Mouse (Mus musculus) myocyte (in vitro differentiated cells): ENCODE measurements around the gene Fto. TPM values are rescaled to one million over a fixed set of nuclear protein-coding genes. Genes with fewer than 3 reads are reported as not detected.

Source experiments
- H3K27me3 ChIP-seq: one replicate; pipeline ENCODE4 v1.6.1; 2011; ENCODE audit not compliant: control insufficient read depth, insufficient read depth, insufficient read length
- H3K36me3 ChIP-seq: one replicate; pipeline ENCODE4 v1.6.1; 2011; ENCODE audit not compliant: control insufficient read depth, insufficient read depth
- H3K4me2 ChIP-seq: one replicate; pipeline ENCODE4 v1.6.1; 2011; ENCODE audit warnings: low read depth, control low read depth
- H3K4me3 ChIP-seq: one replicate; pipeline ENCODE4 v1.5.1; 2011; ENCODE audit warnings: mild to moderate bottlenecking, control low read depth, moderate library complexity
- H3K79me2 ChIP-seq: one replicate; pipeline ENCODE4 v1.6.1; 2011; ENCODE audit not compliant: control insufficient read depth, insufficient read depth
- H3ac ChIP-seq: one replicate; pipeline ENCODE4 v1.6.1; 2011; ENCODE audit not compliant: control insufficient read depth, insufficient read length
- CEBPB ChIP-seq: IDR thresholded peaks from 2 replicates; pipeline ENCODE4 v1.6.1; 2011; ENCODE audit warnings: mild to moderate bottlenecking, moderate library complexity; ENCODE audit not compliant: poor library complexity, insufficient read depth, severe bottlenecking
- E2F4 ChIP-seq: IDR thresholded peaks from one replicate; pipeline ENCODE4 v1.6.1; 2011; ENCODE audit warnings: mild to moderate bottlenecking, control low read depth, moderate library complexity; ENCODE audit not compliant: insufficient read depth
- MAX ChIP-seq: IDR thresholded peaks from one replicate; pipeline ENCODE4 v1.6.1; 2011; ENCODE audit warnings: low read depth, mild to moderate bottlenecking, control low read depth
- MYOD1 ChIP-seq, 3 experiments: IDR thresholded peaks; one replicate each; pipeline ENCODE4 v1.6.1; 2011; ENCODE audit warnings: control low read depth in 2 of 3, low read depth in 2 of 3, mild to moderate bottlenecking in 2 of 3, moderate library complexity in 1 of 3; ENCODE audit not compliant: insufficient read length in 2 of 3, control insufficient read depth in 1 of 3
- MYOG ChIP-seq, 3 experiments: IDR thresholded peaks; one replicate each; pipeline ENCODE4 v1.6.1; 2011; ENCODE audit warnings: control low read depth in 2 of 3, low read depth in 2 of 3, mild to moderate bottlenecking in 2 of 3; ENCODE audit not compliant: insufficient read length in 2 of 3, control insufficient read depth in 1 of 3, insufficient read depth in 1 of 3
- POLR2A ChIP-seq: IDR thresholded peaks from one replicate; pipeline ENCODE4 v1.6.1; 2011; ENCODE audit warnings: low read depth, mild to moderate bottlenecking, control low read depth, moderate library complexity; ENCODE audit not compliant: insufficient read length
- POLR2AphosphoS2 ChIP-seq: IDR thresholded peaks from one replicate; pipeline ENCODE4 v1.6.1; 2011; ENCODE audit warnings: low read depth, control low read depth; ENCODE audit not compliant: insufficient read length
- REST ChIP-seq: IDR thresholded peaks from one replicate; pipeline ENCODE4 v1.6.1; 2011; ENCODE audit warnings: mild to moderate bottlenecking, control low read depth, moderate library complexity; ENCODE audit not compliant: insufficient read depth, insufficient read length
- SRF ChIP-seq: IDR thresholded peaks from one replicate; pipeline ENCODE4 v1.6.1; 2011; ENCODE audit warnings: low read depth; ENCODE audit not compliant: control insufficient read depth, insufficient read length
- TCF12 ChIP-seq: IDR thresholded peaks from one replicate; pipeline ENCODE4 v1.6.1; 2011; ENCODE audit warnings: mild to moderate bottlenecking, control low read depth; ENCODE audit not compliant: poor library complexity, insufficient read depth, severe bottlenecking
- TCF3 ChIP-seq: IDR thresholded peaks from one replicate; pipeline ENCODE4 v1.6.1; 2011; ENCODE audit warnings: low read depth, control low read depth; ENCODE audit not compliant: insufficient read length
- USF1 ChIP-seq: IDR thresholded peaks from one replicate; pipeline ENCODE4 v1.6.1; 2011; ENCODE audit warnings: low read depth, mild to moderate bottlenecking, control low read depth, moderate library complexity
- polyA plus RNA-seq: library from polyadenylated mRNA; unstranded; fragments of >200 nt; fragmentation: generic; extraction: Trizol; gene quantifications from one replicate; pipeline ENCODE4 v1.2.1, GENCODE M21; 2012; ENCODE audit warnings: missing spikeins

Gene Fto
- polyA plus RNA-seq, 1 experiment, result 74.1 TPM

GRCm38 (mm10) chr8:91684596-91685317 lies 371.4 kb downstream of the Fto start:
- Histone ChIP-seq H3K4me2 (no peak overlapping the region), H3K79me2 (no peaks in the 10 kb centered on the region), H3ac (no peak overlapping the region), H3K4me3 (no peak overlapping the region), H3K27me3 (no peaks in the 10 kb centered on the region), H3K36me3 (no peaks in the 10 kb centered on the region)
- TF ChIP-seq POLR2A, result no peak
- TF ChIP-seq MAX, result no peak
- TF ChIP-seq POLR2AphosphoS2, result no peak
- TF ChIP-seq TCF3, result no peak
- no peak for TF ChIP-seq TCF12
- TF ChIP-seq USF1, result no peak
- no peak for TF ChIP-seq CEBPB
- no peak for TF ChIP-seq MYOG (IDR thresholded peaks at IDR 0.05; ENCODE audit: control insufficient read depth in 1 of 3, insufficient read depth in 1 of 3, insufficient read length in 2 of 3, low read depth in 2 of 3)
- TF ChIP-seq E2F4, result no peak
- no peak for TF ChIP-seq MYOD1 (IDR thresholded peaks at IDR 0.05; ENCODE audit: control insufficient read depth in 1 of 3, insufficient read length in 2 of 3, low read depth in 2 of 3)
- TF ChIP-seq SRF, result no peak
- no peak for TF ChIP-seq REST

GRCm38 (mm10) chr8:91685408-91685807 lies 372.1 kb downstream of the Fto start:
- TF ChIP-seq MYOG (IDR thresholded peaks at IDR 0.05; ENCODE audit: control insufficient read depth in 1 of 3, insufficient read depth in 1 of 3, insufficient read length in 2 of 3, low read depth in 2 of 3) (no peak), SRF (no peak), POLR2AphosphoS2 (no peak), USF1 (no peak), REST (no peak), MAX (no peak), TCF12 (no peak), POLR2A (no peak), MYOD1 (IDR thresholded peaks at IDR 0.05; ENCODE audit: control insufficient read depth in 1 of 3, insufficient read length in 2 of 3, low read depth in 2 of 3) (no peak), TCF3 (no peak), E2F4 (no peak), CEBPB (no peak)
- H3K36me3 ChIP-seq, result no peaks in the 10 kb centered on the region
- H3K79me2 ChIP-seq, result no peaks in the 10 kb centered on the region
- H3K4me3 ChIP-seq, result no peak overlapping the region
- H3ac ChIP-seq, result no peak overlapping the region
- H3K4me2 ChIP-seq, result no peak overlapping the region
- no peaks in the 10 kb centered on the region for H3K27me3 ChIP-seq

GRCm38 (mm10) chr8:91692056-91692721 lies 378.9 kb downstream of the Fto start:
- H3K27me3 ChIP-seq, result no peaks in the 10 kb centered on the region
- H3ac ChIP-seq, result no peak overlapping the region
- H3K4me2 ChIP-seq, result no peak overlapping the region
- no peaks in the 10 kb centered on the region for H3K79me2 ChIP-seq
- H3K4me3 ChIP-seq, result no peak overlapping the region
- H3K36me3 ChIP-seq, result no peaks in the 10 kb centered on the region
- TF ChIP-seq MYOG (IDR thresholded peaks at IDR 0.05; ENCODE audit: control insufficient read depth in 1 of 3, insufficient read depth in 1 of 3, insufficient read length in 2 of 3, low read depth in 2 of 3) (no peak), REST (no peak), MYOD1 (IDR thresholded peaks at IDR 0.05; ENCODE audit: control insufficient read depth in 1 of 3, insufficient read length in 2 of 3, low read depth in 2 of 3) (no peak)

- no peaks in the 10 kb centered on the region for H3K79me2 ChIP-seq
- no peak overlapping the region for H3ac ChIP-seq
- H3K4me3 ChIP-seq, result no peak overlapping the region
- no peaks in the 10 kb centered on the region for H3K36me3 ChIP-seq
- peaks cover 4% of the 10 kb centered on the region for H3K27me3 ChIP-seq
- no peak for TF ChIP-seq CEBPB
- no peak for TF ChIP-seq TCF12
- TF ChIP-seq E2F4, result no peak
- TF ChIP-seq MAX, result no peak
- no peak for TF ChIP-seq MYOD1 (IDR thresholded peaks at IDR 0.05; ENCODE audit: control insufficient read depth in 1 of 3, insufficient read length in 2 of 3, low read depth in 2 of 3)
- no peak for TF ChIP-seq POLR2A
- TF ChIP-seq MYOG (IDR thresholded peaks at IDR 0.05; ENCODE audit: control insufficient read depth in 1 of 3, insufficient read depth in 1 of 3, insufficient read length in 2 of 3, low read depth in 2 of 3), result no peak
- TF ChIP-seq REST, result no peak
- TF ChIP-seq POLR2AphosphoS2, result no peak
- TF ChIP-seq SRF, result no peak
- no peak for TF ChIP-seq TCF3
- TF ChIP-seq USF1, result no peak
- no peak overlapping the region for H3K4me2 ChIP-seq
Measured at GRCm38 (mm10) chr8:91706533-91706932, 393.2 kb downstream of the Fto start.

GRCm38 (mm10) chr8:91708661-91709060 lies 395.3 kb downstream of the Fto start:
- TF ChIP-seq MAX (no peak), TCF12 (no peak), REST (no peak), USF1 (no peak), MYOG (IDR thresholded peaks at IDR 0.05; ENCODE audit: control insufficient read depth in 1 of 3, insufficient read depth in 1 of 3, insufficient read length in 2 of 3, low read depth in 2 of 3) (no peak), POLR2AphosphoS2 (no peak), TCF3 (no peak)
- no peak overlapping the region for H3K4me3 ChIP-seq
- no peaks in the 10 kb centered on the region for H3K79me2 ChIP-seq
- H3K27me3 ChIP-seq, result peaks cover 4% of the 10 kb centered on the region
- H3K36me3 ChIP-seq, result no peaks in the 10 kb centered on the region
- no peak overlapping the region for H3ac ChIP-seq
- no peak overlapping the region for H3K4me2 ChIP-seq
